Mouse (Mus musculus) bone marrow, adult 2 months (tissue): ENCODE measurements around the gene Matk. TPM values are rescaled to one million over a fixed set of nuclear protein-coding genes. Genes with fewer than 3 reads are reported as not detected.

Source experiments
- H3K27ac ChIP-seq: fragments of 200-500 bp; 2 replicates; pipeline ENCODE4 v1.5.1; 2012; ENCODE audit warnings: low read depth, mild to moderate bottlenecking, control low read depth, inconsistent platforms, low read length; ENCODE audit not compliant: control insufficient read depth, poor library complexity, insufficient read depth
- H3K4me1 ChIP-seq: fragments of 200-500 bp; 2 replicates; pipeline ENCODE4 v1.6.1; 2011; ENCODE audit warnings: low read length; ENCODE audit not compliant: control insufficient read depth, insufficient read depth
- H3K4me3 ChIP-seq: fragments of 200-500 bp; replicated peaks from 2 replicates; pipeline ENCODE3; 2011; ENCODE audit warnings: mild to moderate bottlenecking, low read depth, low read length, control low read depth; ENCODE audit not compliant: control insufficient read depth
- CTCF ChIP-seq: fragments of 200-500 bp; IDR thresholded peaks from 2 replicates; pipeline ENCODE4 v1.5.1; 2011; ENCODE audit warnings: low read length, control low read depth; ENCODE audit not compliant: control insufficient read depth, insufficient read depth
- POLR2A ChIP-seq: fragments of 200-500 bp; IDR thresholded peaks from 2 replicates; pipeline ENCODE4 v1.6.1; 2011; ENCODE audit warnings: low read depth, mild to moderate bottlenecking, control low read depth, low read length, borderline replicate concordance; ENCODE audit not compliant: control insufficient read depth
- WGBS: fragments of 180-500 bp; shearing (Covaris S2); methylation state at CpG from one replicate; pipeline ENCODE4 v1.1.7; 2018; 5-methylcytosine and 5-hydroxymethylcytosine counted together
- polyA plus RNA-seq: library from polyadenylated mRNA; stranded (reverse); fragments of >200 nt; gene quantifications from 2 replicates; pipeline ENCODE4 v1.2.4, GENCODE M21; 2011; ENCODE audit warnings: low replicate concordance; ENCODE audit not compliant: missing spikeins, insufficient read depth, insufficient read length

Matk gene
- polyA plus RNA-seq, 1 experiment = 18.9 TPM

DNA sequence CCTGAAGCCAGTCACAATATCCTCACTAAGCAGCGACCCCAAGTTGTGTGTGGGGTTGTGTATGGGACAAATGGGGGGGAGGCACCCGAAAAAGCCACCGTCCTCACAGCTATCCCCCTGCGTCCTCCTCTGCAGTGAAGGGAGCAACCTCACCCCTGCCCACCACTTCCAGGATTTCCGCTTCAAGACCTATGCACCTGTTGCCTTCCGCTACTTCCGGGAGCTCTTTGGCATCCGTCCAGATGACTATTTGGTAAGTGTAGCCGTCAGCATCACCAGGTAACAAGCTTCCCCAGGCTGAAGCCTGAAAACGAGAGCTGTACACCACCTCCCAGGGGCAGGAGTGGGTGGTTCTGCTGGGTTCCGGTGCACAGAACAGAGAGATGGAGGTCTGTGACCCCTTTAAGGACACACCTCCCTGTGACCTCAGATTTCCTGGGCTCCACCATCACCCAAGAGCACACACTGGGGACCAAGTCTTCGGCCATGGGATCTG is 53.5 kb downstream of the Matk start:
- no peak overlapping the region for H3K27ac ChIP-seq
- H3K4me3 ChIP-seq = no peak overlapping the region
- no peak for TF ChIP-seq POLR2A
- TF ChIP-seq CTCF = no peak
- peaks cover 11% of the 10 kb centered on the region for H3K4me1 ChIP-seq
- 87% methylated on average over 12 of the region's 12 CpGs for WGBS

DNA sequence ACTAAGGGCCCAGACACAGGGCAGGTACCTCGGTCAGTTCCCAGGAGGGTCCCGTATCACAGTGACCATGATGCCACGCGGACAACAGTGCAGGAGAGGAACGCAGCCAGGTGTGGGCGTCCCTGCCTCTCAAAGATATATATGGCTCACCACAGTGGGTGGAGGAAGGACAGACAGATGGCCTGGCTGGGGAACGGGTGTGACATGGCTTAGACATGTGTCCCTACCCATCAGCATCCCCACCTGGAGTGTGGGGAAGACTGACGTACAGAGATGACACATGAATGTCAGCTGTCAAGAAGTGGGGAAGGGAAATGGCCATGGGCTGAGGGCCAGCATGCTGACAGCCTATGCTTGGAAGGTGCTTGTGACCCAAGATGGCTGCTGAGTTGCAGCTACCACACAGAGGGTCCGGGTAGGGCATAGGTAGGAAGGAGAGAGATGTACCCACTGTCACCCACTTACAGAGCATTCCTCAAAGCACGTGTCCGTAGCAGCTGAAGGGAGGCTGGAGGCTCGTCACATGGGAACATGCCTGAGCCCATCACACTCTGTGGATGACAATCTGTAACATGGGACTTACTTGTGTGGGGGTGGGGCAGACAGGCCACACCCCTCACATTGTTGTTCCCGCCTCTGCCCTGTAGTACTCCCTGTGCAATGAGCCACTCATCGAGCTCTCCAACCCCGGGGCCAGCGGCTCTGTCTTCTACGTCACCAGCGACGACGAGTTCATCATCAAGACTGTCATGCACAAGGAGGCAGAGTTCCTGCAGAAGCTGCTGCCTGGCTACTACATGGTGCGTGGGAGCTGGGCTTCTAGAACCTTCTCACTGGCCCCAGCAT is 54.3 kb downstream of the Matk start:
- H3K4me1 ChIP-seq = peaks cover 8% of the 10 kb centered on the region
- WGBS = 93% methylated on average over 21 of the region's 21 CpGs
- H3K27ac ChIP-seq = no peak overlapping the region
- TF ChIP-seq POLR2A (no peak), CTCF (no peak; the same call in 1 of the 2 replicates)
- no peak overlapping the region for H3K4me3 ChIP-seq

DNA sequence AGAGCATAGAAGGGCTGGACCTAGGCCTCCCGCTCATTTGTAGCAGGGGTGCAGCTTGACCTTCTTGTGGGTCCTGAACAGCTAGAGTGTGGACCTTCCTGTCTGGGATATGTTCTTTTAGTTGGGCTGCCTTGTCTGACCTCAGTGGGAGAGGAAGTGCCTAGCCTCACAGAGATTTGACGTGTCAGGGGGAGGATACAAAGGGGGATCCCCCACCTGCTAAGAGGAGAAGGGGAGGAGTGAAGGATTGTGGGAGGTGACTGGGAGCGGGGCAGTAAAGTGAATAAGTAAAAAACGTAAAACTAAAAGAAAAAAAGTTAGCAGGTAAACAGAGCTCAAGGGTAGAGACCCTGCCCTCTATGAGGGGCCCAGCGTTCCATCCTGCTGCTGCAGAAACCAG is 56.8 kb downstream of the Matk start:
- no peak overlapping the region for H3K27ac ChIP-seq
- TF ChIP-seq POLR2A (no peak), CTCF (no peak)
- WGBS = 74% methylated on average over 5 of the region's 5 CpGs
- H3K4me3 ChIP-seq = no peak overlapping the region
- H3K4me1 ChIP-seq = no peaks in the 10 kb centered on the region

Other genes with a start within 250 kb of the Matk start
- not detected in 2 replicates for gene Gng7, start 238.0 kb upstream of the Matk start, polyA plus RNA-seq
- not detected in 2 replicates for gene Diras1, start 227.3 kb upstream of the Matk start, polyA plus RNA-seq
- 3.7 and 3.9 TPM in 2 replicates for gene Slc39a3, start 215.5 kb upstream of the Matk start, polyA plus RNA-seq
- 26.2 and 52.3 TPM in 2 replicates for gene Sgta, start 192.8 kb upstream of the Matk start, polyA plus RNA-seq
- 10.3 and 16.7 TPM in 2 replicates for gene Thop1, start 182.9 kb upstream of the Matk start, polyA plus RNA-seq
- gene Creb3l3, start 154.1 kb upstream of the Matk start, polyA plus RNA-seq = 0.87 TPM in 1 of 2 replicates, not detected in the other
- 57.6 and 108 TPM in 2 replicates for gene Map2k2, start 147.0 kb upstream of the Matk start, polyA plus RNA-seq
- 28.2 and 31.0 TPM in 2 replicates for gene Zbtb7a, start 117.7 kb upstream of the Matk start, polyA plus RNA-seq
- 11.1 and 29.0 TPM in 2 replicates for gene Pias4, start 85.0 kb upstream of the Matk start, polyA plus RNA-seq
- 347 and 468 TPM in 2 replicates for gene Eef2, start 76.3 kb upstream of the Matk start, polyA plus RNA-seq
- 7.2 and 23.2 TPM in 2 replicates for gene Dapk3, start 69.9 kb upstream of the Matk start, polyA plus RNA-seq
- not detected in 2 replicates for gene 4930442H23Rik, start 69.1 kb upstream of the Matk start, polyA plus RNA-seq
- gene Nmrk2, start 50.9 kb upstream of the Matk start, polyA plus RNA-seq = not detected in 2 replicates
- not detected in 2 replicates for gene Atcay, start 22.1 kb upstream of the Matk start, polyA plus RNA-seq
- gene Zfr2, start 19.8 kb upstream of the Matk start, polyA plus RNA-seq = 0.32 and 2.5 TPM in 2 replicates
- gene Mrpl54, start 14.0 kb downstream of the Matk start, polyA plus RNA-seq = 34.4 and 75.4 TPM in 2 replicates
- 14.6 and 32.8 TPM in 2 replicates for gene Apba3, start 14.0 kb downstream of the Matk start, polyA plus RNA-seq
- gene Tjp3, start 38.6 kb downstream of the Matk start, polyA plus RNA-seq = 3.0 and 3.4 TPM in 2 replicates
- 31.2 and 62.2 TPM in 2 replicates for gene Pip5k1c, start 40.0 kb downstream of the Matk start, polyA plus RNA-seq
- gene Cactin, start 68.2 kb downstream of the Matk start, polyA plus RNA-seq = 24.0 and 36.6 TPM in 2 replicates
- 3.3 and 7.9 TPM in 2 replicates for gene Tbxa2r, start 75.8 kb downstream of the Matk start, polyA plus RNA-seq
- not detected in 2 replicates for gene Gipc3, start 90.3 kb downstream of the Matk start, polyA plus RNA-seq
- 56.9 and 60.7 TPM in 2 replicates for gene Hmg20b, start 97.5 kb downstream of the Matk start, polyA plus RNA-seq
- 11.0 and 14.3 TPM in 2 replicates for gene Mfsd12, start 104.6 kb downstream of the Matk start, polyA plus RNA-seq
- gene 4930404N11Rik, start 112.9 kb downstream of the Matk start, polyA plus RNA-seq = 4.5 and 12.3 TPM in 2 replicates
- gene Fzr1, start 125.6 kb downstream of the Matk start, polyA plus RNA-seq = 126 and 131 TPM in 2 replicates
- gene Dohh, start 131.5 kb downstream of the Matk start, polyA plus RNA-seq = 14.6 and 23.0 TPM in 2 replicates
- 3.4 and 4.3 TPM in 2 replicates for gene Gm48551, start 131.5 kb downstream of the Matk start, polyA plus RNA-seq
- not detected in 2 replicates for gene Gm48552, start 136.1 kb downstream of the Matk start, polyA plus RNA-seq
- gene Smim24, start 140.1 kb downstream of the Matk start, polyA plus RNA-seq = 7.9 and 18.0 TPM in 2 replicates
- 5.1 and 14.5 TPM in 2 replicates for gene Nfic, start 202.7 kb downstream of the Matk start, polyA plus RNA-seq
- gene Celf5, start 229.8 kb downstream of the Matk start, polyA plus RNA-seq = 0.72 TPM in 1 of 2 replicates, not detected in the other
- 30.2 and 61.0 TPM in 2 replicates for gene Ncln, start 243.5 kb downstream of the Matk start, polyA plus RNA-seq
- 7.6 and 15.8 TPM in 2 replicates for gene S1pr4, start 247.2 kb downstream of the Matk start, polyA plus RNA-seq